Mouse (Mus musculus) erythroid progenitor cell, adult 5-6 weeks (primary cell): Measurements from ENCODE around the gene Lcn8. TPM values are rescaled to one million over a fixed set of nuclear protein-coding genes. Genes with fewer than 3 reads are reported as not detected.
"Not testable (repeated sequence)": the region's sequence is repeated elsewhere in the genome, so short reads cannot be mapped to it uniquely, and the experiment has no call there.

Source experiments
- ATAC-seq: replicated peaks from 2 replicates; pipeline ENCODE4 v1.8.0; 2016; ENCODE audit warnings: moderate number of reproducible peaks, mild to moderate bottlenecking, moderate TSS enrichment, inconsistent platforms; ENCODE audit not compliant: poor library complexity, low FRiP score, severe bottlenecking
- total RNA-seq, 2 experiments: library from RNA; stranded (forward) in 1 of 2; stranded (reverse) in 1 of 2; fragments of 150-400 nt in 1 of 2; fragments of 186-747, 209-891 nt in 1 of 2; gene quantifications; 2 replicates each; pipeline versions ENCODE4 v1.2.3 to v1.2.4; 2015 to 2017; ENCODE audit warnings: low replicate concordance in 2 of 2

Gene Lcn8
- total RNA-seq, 2 experiments from 2014 or later = not detected

GRCm38 (mm10) chr2:25661245-25661970 is 8.5 kb downstream of the Lcn8 start:
- no peak for ATAC-seq

DNA sequence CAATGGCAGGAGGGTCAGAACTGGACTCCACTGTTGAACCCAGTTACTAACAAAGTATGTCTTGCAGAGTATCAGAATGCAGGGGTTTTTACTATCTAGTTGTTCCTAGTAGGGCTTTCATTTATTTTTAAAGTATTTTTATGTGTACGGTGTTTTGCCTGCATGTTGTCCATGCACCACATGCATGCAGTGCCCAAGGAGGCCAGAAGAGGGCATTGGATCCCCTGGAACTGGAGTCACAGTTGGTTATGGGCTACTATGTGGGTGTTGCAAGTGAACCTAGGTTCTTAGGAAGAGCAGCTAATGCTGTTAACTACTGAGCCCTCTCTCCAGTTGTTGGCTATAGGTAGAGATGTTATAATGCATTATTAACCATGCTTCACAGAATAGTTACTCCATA is 10.6 kb downstream of the Lcn8 start:
- no peak for ATAC-seq

DNA sequence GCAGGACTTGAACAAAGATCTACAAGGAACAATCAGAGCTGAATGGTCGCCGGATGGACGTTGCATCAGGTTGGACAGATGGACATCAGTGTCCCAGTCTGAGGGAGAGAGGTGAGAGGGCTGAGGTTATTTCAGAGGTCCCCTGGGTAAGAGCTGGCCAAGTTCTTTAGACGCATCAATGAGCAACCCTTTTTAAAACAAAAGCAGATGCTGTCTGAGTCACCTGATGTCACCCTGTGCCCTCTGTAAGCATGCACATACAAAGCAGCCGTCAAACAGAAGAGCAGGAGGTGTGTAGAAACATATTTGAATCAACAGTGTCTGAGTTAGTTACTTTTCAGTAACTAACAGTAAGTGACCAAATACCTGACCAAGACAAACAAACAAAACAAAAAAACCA is 11.2 kb downstream of the Lcn8 start:
- ATAC-seq = no peak

DNA sequence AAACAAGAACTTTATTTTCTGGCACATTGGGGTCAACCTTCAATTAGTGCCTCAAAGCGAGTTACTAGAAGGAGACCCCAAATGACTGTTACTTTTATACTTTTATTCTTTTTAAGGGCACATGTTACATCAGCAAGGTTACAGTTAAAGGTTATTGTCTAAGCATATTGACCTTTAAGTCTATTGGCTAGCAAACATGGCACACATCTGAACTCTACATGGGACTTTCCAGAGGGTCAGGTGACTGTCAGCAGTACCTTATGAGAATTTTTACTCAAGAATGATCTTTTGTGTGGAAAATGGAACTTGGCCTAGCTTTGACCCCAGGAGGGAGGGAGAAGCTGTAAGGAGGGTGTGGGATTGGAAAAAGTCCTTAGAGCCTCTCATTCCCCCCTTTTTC is 13.6 kb downstream of the Lcn8 start:
- ATAC-seq = no peak

- no peak for ATAC-seq
These were observed 23.6 kb downstream of the Lcn8 start, which contains the start of gene Lcn6 for GRCm38 (mm10) chr2:25676486-25676885. Lcn6 (plus strand) TSS chr2:25676786.

DNA sequence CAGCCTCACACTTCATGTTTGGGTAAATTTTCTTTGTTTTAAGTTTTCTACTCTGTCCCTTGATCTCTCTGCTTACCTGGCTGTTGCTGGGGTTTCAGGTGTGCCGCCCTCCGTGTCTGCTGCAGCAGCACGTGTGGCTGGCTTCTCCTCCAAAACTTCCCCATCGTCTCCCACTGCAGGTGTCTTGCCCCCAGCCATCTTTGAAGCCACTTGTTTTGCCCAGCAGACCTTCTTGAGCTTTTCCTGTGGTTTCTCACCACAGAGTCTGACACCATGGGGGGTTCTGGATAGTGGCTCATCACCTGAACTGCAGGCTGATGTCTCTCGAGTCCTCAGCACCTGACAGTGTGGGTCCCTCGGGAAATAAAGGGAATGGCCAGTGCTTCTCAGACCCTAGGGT is 26.6 kb downstream of the Lcn8 start:
- no peak for ATAC-seq

DNA sequence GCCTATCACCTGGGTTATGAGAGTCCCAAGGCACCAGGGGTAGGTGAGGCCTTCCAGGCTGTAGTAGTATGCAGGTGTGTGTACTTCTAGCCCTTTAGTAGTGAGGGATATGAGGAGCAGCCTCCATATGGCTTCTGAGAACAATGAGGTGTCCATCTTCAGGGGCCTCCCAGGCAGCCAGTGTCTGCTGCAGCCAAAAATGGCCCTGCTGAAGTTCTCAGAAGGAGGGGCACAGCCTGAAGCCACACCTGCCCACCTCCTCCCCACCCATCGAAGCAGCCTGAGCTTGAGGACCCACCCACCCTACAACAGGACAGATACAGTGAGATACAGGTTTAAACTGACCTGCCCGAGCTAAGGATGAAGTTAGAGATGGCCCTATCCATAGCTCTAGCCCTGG is 29.5 kb downstream of the Lcn8 start, which contains the start of gene Lcn10:
Gene Lcn10 (plus strand): TSS at position 301 of the 400 bp plus-strand sequence.
- no peak for ATAC-seq

DNA sequence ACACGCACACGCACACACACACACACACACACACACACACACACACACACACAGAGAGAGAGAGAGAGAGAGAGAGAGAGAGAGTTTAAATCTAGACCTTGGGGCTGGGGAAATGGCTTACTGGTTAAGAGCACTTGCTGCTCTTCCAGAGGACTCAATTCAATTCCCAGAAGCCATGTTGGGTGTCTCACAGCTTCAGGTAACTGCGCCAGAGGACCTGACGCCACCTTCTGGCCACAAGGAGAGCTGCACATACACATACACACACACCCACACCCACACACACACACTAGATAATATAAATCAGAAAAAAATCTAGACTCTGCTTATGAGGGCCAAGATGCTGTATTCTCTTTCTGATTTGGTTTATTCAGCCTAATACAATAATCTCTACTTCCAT is 34.0 kb downstream of the Lcn8 start:
- ATAC-seq = no peak

DNA sequence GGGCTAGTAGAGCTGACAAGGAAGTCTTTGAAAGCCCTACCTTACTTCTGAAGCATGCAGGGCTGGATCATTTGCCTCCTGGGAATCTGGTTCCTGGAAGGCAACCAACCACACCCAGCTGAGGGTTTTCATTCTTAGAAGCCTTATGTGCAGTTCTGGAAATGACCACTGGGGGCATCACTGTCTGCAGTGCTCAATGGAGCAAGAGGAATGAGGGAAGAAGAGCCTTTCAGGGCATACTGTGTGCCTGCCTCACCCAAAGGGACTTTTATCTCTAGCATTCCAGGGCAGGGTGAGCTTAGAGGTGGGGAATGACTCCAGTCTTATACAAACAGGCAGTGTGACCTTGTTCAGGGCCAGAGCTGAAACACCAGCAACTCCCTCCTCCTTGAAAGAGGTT is 41.7 kb downstream of the Lcn8 start:
- ATAC-seq = 0 out of 2 replicates have a peak, but pooled peaks have one; percentile 59

DNA sequence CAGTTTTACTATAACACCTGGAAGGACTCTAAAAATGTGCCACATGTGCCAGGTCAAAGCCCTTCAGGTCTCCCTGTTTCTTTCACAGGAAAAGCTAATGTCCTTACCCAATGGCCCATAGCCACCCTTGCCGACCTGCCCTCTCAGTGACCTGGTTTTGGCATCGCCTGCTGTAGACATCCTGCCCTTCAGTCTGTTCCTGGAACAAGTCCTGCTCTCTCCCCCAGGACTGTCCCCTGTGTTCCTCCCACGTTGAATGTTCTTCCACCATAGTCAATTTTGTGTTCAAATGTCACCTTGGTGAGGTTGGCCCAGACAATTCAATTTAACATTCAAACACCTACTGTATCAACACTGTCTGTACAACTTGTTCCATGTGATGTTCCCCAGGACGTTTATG is 44.0 kb downstream of the Lcn8 start:
- no peak for ATAC-seq

- ATAC-seq = no peak
These were observed 45.8 kb downstream of the Lcn8 start for GRCm38 (mm10) chr2:25698696-25699095.

DNA sequence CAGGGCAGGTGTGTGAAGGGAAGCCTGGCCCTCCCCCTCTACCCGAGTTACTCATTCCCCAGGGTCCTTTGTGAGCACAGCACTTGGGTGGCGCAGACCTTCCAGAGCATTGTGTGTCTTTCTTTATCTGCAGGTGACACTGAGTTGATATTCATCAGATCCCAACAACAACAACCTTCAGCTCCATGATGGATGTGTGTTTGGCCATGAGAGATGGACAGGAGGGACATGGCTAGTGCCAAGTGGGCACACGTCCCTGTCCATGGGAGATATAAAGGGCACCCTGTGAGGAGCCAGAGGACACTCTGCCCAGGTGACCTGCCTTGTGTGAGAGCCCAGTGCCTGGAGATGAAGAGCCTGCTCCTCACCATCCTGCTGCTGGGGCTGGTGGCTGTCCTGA is 46.8 kb downstream of the Lcn8 start, which contains the start of gene Obp2a:
Gene Obp2a (plus strand): TSS at position 301 of the 400 bp plus-strand sequence.
- not testable (repeated sequence) for ATAC-seq

DNA sequence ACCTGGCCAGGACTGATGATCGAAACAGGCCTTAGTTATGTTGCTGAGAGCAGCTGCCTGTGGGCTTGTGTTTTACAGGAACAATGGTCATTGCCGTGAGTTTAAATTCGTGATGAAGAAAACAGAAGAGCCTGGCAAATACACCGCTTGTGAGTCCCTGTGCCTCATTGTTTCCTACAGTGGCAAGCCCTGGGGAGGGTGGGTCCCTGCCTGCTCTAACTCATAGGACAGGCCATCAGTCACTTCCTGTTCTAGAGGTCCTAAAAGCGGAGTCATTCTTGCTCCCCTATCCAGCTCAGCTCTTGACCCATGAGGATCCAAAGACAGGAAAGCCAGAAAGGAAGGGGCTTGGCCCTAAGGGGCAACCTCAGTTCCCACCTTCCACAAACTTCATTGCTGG is 48.1 kb downstream of the Lcn8 start:
- no peak for ATAC-seq

DNA sequence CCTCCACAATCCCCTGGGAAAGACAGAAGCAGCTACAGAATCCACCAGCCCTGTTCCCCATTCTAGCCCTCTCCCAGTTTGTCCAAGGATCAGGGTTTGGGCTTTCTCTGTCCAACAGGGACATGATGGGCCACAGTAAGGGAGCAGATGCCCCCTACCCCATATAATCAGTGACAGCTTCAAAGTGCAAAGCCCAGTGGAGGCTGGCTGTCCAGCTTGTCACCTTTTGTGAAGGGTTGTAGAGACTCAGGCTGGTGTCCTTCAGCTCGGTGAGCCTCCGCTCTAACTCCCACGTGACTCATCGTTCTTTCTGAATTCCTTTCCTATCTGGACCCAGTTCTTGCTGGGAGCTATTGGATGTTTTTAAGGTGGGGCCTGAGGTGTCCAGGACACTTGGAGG is 50.8 kb downstream of the Lcn8 start:
- no peak for ATAC-seq

Other genes starting within 250 kb of the Lcn8 start
- gene Fut7, start 229.9 kb upstream of the Lcn8 start, total RNA-seq (2015; ENCODE audit: low replicate concordance) = 4.3 TPM in 1 of 2 replicates, not detected in the other
- 0.77 TPM in 1 of 2 replicates, not detected in the other for gene Fut7, start 229.9 kb upstream of the Lcn8 start, total RNA-seq (2017; ENCODE audit: low replicate concordance)
- gene Abca2, start 224.4 kb upstream of the Lcn8 start, total RNA-seq (2015; ENCODE audit: low replicate concordance) = 5.0 and 5.8 TPM in 2 replicates
- gene Abca2, start 224.4 kb upstream of the Lcn8 start, total RNA-seq (2017; ENCODE audit: low replicate concordance) = 1.3 and 2.4 TPM in 2 replicates
- gene Clic3, start 196.3 kb upstream of the Lcn8 start, total RNA-seq (2015; ENCODE audit: low replicate concordance) = not detected in 2 replicates
- gene Clic3, start 196.3 kb upstream of the Lcn8 start, total RNA-seq (2017; ENCODE audit: low replicate concordance) = not detected in 2 replicates
- gene Paxx, start 192.0 kb upstream of the Lcn8 start, total RNA-seq (2015; ENCODE audit: low replicate concordance) = 17.6 and 24.5 TPM in 2 replicates
- 5.3 TPM in 1 of 2 replicates, not detected in the other for gene Paxx, start 192.0 kb upstream of the Lcn8 start, total RNA-seq (2017; ENCODE audit: low replicate concordance)
- not detected in 2 replicates for gene Ptgds, start 183.1 kb upstream of the Lcn8 start, total RNA-seq (2015; ENCODE audit: low replicate concordance)
- gene Ptgds, start 183.1 kb upstream of the Lcn8 start, total RNA-seq (2017; ENCODE audit: low replicate concordance) = not detected in 2 replicates
- not detected in 2 replicates for gene Lcn12, start 159.2 kb upstream of the Lcn8 start, total RNA-seq (2015; ENCODE audit: low replicate concordance)
- not detected in 2 replicates for gene Lcn12, start 159.2 kb upstream of the Lcn8 start, total RNA-seq (2017; ENCODE audit: low replicate concordance)
- gene Fbxw5, start 152.4 kb upstream of the Lcn8 start, total RNA-seq (2015; ENCODE audit: low replicate concordance) = 10.1 and 13.0 TPM in 2 replicates
- 3.6 and 20.9 TPM in 2 replicates for gene Fbxw5, start 152.4 kb upstream of the Lcn8 start, total RNA-seq (2017; ENCODE audit: low replicate concordance)
- gene C8g, start 151.4 kb upstream of the Lcn8 start, total RNA-seq (2015; ENCODE audit: low replicate concordance) = not detected in 2 replicates
- 0.64 TPM in 1 of 2 replicates, not detected in the other for gene C8g, start 151.4 kb upstream of the Lcn8 start, total RNA-seq (2017; ENCODE audit: low replicate concordance)
- gene Traf2, start 106.2 kb upstream of the Lcn8 start, total RNA-seq (2015; ENCODE audit: low replicate concordance) = 6.8 and 10.5 TPM in 2 replicates
- 5.0 and 17.6 TPM in 2 replicates for gene Traf2, start 106.2 kb upstream of the Lcn8 start, total RNA-seq (2017; ENCODE audit: low replicate concordance)
- gene Edf1, start 95.3 kb upstream of the Lcn8 start, total RNA-seq (2015; ENCODE audit: low replicate concordance) = 70.3 and 72.1 TPM in 2 replicates
- 58.1 and 65.0 TPM in 2 replicates for gene Edf1, start 95.3 kb upstream of the Lcn8 start, total RNA-seq (2017; ENCODE audit: low replicate concordance)
- 0.72 TPM in 1 of 2 replicates, not detected in the other for gene Mamdc4, start 78.3 kb upstream of the Lcn8 start, total RNA-seq (2015; ENCODE audit: low replicate concordance)
- gene Mamdc4, start 78.3 kb upstream of the Lcn8 start, total RNA-seq (2017; ENCODE audit: low replicate concordance) = 2.6 TPM in 1 of 2 replicates, not detected in the other
- gene Phpt1, start 77.9 kb upstream of the Lcn8 start, total RNA-seq (2015; ENCODE audit: low replicate concordance) = 3.6 TPM in 1 of 2 replicates, not detected in the other
- 1.1 TPM in 1 of 2 replicates, not detected in the other for gene Phpt1, start 77.9 kb upstream of the Lcn8 start, total RNA-seq (2017; ENCODE audit: low replicate concordance)
- 0.36 TPM in 1 of 2 replicates, not detected in the other for gene Ajm1, start 71.4 kb upstream of the Lcn8 start, total RNA-seq (2015; ENCODE audit: low replicate concordance)
- not detected in 2 replicates for gene Ajm1, start 71.4 kb upstream of the Lcn8 start, total RNA-seq (2017; ENCODE audit: low replicate concordance)
- gene Rabl6, start 44.6 kb upstream of the Lcn8 start, total RNA-seq (2015; ENCODE audit: low replicate concordance) = 6.5 and 23.1 TPM in 2 replicates
- 9.3 and 20.5 TPM in 2 replicates for gene Rabl6, start 44.6 kb upstream of the Lcn8 start, total RNA-seq (2017; ENCODE audit: low replicate concordance)
- gene Ccdc183, start 35.4 kb upstream of the Lcn8 start, total RNA-seq (2015; ENCODE audit: low replicate concordance) = not detected in 2 replicates
- not detected in 2 replicates for gene Ccdc183, start 35.4 kb upstream of the Lcn8 start, total RNA-seq (2017; ENCODE audit: low replicate concordance)
- gene Tmem141, start 31.1 kb upstream of the Lcn8 start, total RNA-seq (2015; ENCODE audit: low replicate concordance) = 26.3 TPM in 1 of 2 replicates, not detected in the other
- 5.5 TPM in 1 of 2 replicates, not detected in the other for gene Tmem141, start 31.1 kb upstream of the Lcn8 start, total RNA-seq (2017; ENCODE audit: low replicate concordance)
- 85.1 and 103 TPM in 2 replicates for gene Fcna, start 25.1 kb upstream of the Lcn8 start, total RNA-seq (2015; ENCODE audit: low replicate concordance)
- 28.7 and 55.7 TPM in 2 replicates for gene Fcna, start 25.1 kb upstream of the Lcn8 start, total RNA-seq (2017; ENCODE audit: low replicate concordance)
- gene Lcn5, start 4.8 kb downstream of the Lcn8 start, total RNA-seq (2015; ENCODE audit: low replicate concordance) = not detected in 2 replicates
- gene Lcn5, start 4.8 kb downstream of the Lcn8 start, total RNA-seq (2017; ENCODE audit: low replicate concordance) = not detected in 2 replicates
- not detected in 2 replicates for gene Lcn6, start 23.7 kb downstream of the Lcn8 start, total RNA-seq (2015; ENCODE audit: low replicate concordance)
- not detected in 2 replicates for gene Lcn6, start 23.7 kb downstream of the Lcn8 start, total RNA-seq (2017; ENCODE audit: low replicate concordance)
- gene Lcn10, start 29.6 kb downstream of the Lcn8 start, total RNA-seq (2015; ENCODE audit: low replicate concordance) = not detected in 2 replicates
- not detected in 2 replicates for gene Lcn10, start 29.6 kb downstream of the Lcn8 start, total RNA-seq (2017; ENCODE audit: low replicate concordance)
- not detected in 2 replicates for gene Obp2a, start 46.9 kb downstream of the Lcn8 start, total RNA-seq (2015; ENCODE audit: low replicate concordance)
- gene Obp2a, start 46.9 kb downstream of the Lcn8 start, total RNA-seq (2017; ENCODE audit: low replicate concordance) = not detected in 2 replicates
- 2.5 and 3.2 TPM in 2 replicates for gene Bmyc, start 53.6 kb downstream of the Lcn8 start, total RNA-seq (2015; ENCODE audit: low replicate concordance)
- not detected in 2 replicates for gene Bmyc, start 53.6 kb downstream of the Lcn8 start, total RNA-seq (2017; ENCODE audit: low replicate concordance)
- gene Obp2b, start 83.9 kb downstream of the Lcn8 start, total RNA-seq (2015; ENCODE audit: low replicate concordance) = not detected in 2 replicates
- gene Obp2b, start 83.9 kb downstream of the Lcn8 start, total RNA-seq (2017; ENCODE audit: low replicate concordance) = not detected in 2 replicates
- not detected in 2 replicates for gene Lcn3, start 112.4 kb downstream of the Lcn8 start, total RNA-seq (2015; ENCODE audit: low replicate concordance)
- not detected in 2 replicates for gene Lcn3, start 112.4 kb downstream of the Lcn8 start, total RNA-seq (2017; ENCODE audit: low replicate concordance)
- not detected in 2 replicates for gene Lcn11, start 123.9 kb downstream of the Lcn8 start, total RNA-seq (2015; ENCODE audit: low replicate concordance)
- gene Lcn11, start 123.9 kb downstream of the Lcn8 start, total RNA-seq (2017; ENCODE audit: low replicate concordance) = not detected in 2 replicates
- not detected in 2 replicates for gene Gm13539, start 129.1 kb downstream of the Lcn8 start, total RNA-seq (2015; ENCODE audit: low replicate concordance)
- gene Gm13539, start 129.1 kb downstream of the Lcn8 start, total RNA-seq (2017; ENCODE audit: low replicate concordance) = not detected in 2 replicates
- gene Glt6d1, start 162.7 kb downstream of the Lcn8 start, total RNA-seq (2015; ENCODE audit: low replicate concordance) = not detected in 2 replicates
- gene Glt6d1, start 162.7 kb downstream of the Lcn8 start, total RNA-seq (2017; ENCODE audit: low replicate concordance) = not detected in 2 replicates
- not detected in 2 replicates for gene Lcn9, start 170.0 kb downstream of the Lcn8 start, total RNA-seq (2015; ENCODE audit: low replicate concordance)
- not detected in 2 replicates for gene Lcn9, start 170.0 kb downstream of the Lcn8 start, total RNA-seq (2017; ENCODE audit: low replicate concordance)
- gene Sohlh1, start 194.1 kb downstream of the Lcn8 start, total RNA-seq (2015; ENCODE audit: low replicate concordance) = not detected in 2 replicates
- gene Sohlh1, start 194.1 kb downstream of the Lcn8 start, total RNA-seq (2017; ENCODE audit: low replicate concordance) = not detected in 2 replicates
- not detected in 2 replicates for gene Kcnt1, start 210.6 kb downstream of the Lcn8 start, total RNA-seq (2015; ENCODE audit: low replicate concordance)
- gene Kcnt1, start 210.6 kb downstream of the Lcn8 start, total RNA-seq (2017; ENCODE audit: low replicate concordance) = not detected in 2 replicates